Mouse (Mus musculus): ENCODE measurements around the gene Hdc.

Hdc gene

DNA sequence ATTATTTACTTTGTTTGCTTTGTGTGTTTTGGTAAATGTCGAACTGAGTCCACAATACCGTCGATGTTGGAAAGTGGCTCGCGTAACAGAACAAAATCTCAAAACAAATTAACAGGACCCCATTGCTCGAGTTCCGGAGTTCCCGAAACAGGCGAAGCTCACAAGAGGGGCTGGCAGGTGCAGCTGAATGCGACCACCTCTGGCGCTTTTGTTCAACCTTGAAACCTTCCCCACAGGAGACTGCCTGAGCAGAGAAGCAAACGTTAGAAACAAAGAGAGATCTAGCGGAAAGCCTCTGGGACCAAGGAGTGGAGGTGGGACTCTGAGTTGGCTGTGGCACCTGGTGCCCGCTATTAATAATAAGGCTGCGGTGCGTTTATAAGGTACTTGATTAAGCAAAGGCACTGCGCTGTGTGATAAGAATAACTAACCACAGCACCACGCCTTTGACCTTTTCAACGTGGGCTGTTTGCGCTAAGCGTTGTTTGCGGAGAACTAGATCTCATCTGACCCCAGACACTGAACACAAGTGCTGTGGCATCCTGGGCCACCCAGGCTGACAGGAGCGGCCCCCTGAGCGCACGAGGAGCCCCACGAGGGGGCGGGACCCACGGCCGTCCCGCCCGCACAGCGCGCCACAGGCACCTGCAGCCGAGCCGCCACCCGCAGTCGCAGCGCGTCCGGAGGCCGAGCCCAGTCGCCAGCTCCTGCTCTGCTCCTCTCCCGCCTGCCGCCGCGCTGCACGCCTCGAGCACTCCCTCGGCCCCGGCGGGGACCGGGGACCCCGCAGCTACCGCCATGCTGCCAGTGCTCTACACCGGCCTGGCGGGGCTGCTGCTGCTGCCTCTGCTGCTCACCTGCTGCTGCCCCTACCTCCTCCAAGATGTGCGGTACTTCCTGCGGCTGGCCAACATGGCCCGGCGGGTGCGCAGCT, 66.5 kb downstream of the Hdc start, which contains the start of gene Slc27a2:
Gene Slc27a2, plus strand, starts transcription at position 51 of the 934 bp plus-strand sequence.
- peak in 1 of 2 experiments; percentile 12 for DNase-seq (ENCODE audit: low spot score in 2 of 2)

DNA sequence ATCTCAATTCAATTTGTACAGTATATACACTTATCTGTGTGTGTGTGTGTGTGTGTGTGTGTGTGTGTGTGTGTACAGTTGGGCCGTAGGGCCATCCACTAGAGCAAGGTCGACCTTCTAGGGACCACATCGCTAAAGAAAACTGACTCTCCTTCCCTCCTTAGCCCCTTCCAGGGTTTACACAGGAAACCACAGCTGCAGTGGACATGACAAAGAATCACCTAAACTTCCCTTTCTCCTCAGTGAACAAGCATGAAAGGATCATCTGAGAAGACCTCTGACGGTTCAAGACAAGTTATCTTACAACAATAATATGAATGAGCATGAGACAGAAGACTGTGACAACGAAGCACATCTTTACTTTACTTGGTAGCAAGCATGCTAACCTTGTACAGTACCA, 67.2 kb downstream of the Hdc start:
- DNase-seq (ENCODE audit: low spot score in 2 of 2): no peak

DNA sequence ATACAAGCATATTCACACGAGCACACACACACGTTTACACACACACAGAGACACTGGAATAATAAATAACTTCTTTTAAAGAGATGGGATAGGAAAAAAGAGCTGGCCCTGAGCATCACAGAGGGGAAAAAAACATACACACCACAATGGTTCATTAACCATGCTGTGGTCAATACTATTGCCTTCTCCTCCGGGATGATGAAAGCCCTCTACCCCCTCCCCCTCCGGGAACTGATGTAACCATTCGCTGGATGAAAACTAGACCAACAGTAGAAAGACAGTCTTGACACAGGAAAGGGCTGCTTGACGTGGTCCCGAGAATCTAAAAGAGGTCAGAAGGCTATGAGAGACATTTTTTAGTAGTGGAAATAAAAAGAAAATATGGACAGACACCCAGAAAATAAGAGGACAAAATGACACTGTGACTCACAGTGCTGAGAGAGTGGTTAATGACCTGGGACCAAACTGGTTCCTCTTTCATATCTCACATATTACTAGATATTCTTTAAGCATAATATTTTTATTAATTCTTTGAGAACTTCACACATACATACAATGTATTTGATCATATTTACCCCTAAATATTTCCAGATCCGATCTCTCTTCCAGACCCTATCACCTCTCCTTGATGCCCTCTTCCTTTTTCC, 67.7 kb downstream of the Hdc start:
- DNase-seq (ENCODE audit: low spot score in 2 of 2): no peak

DNA sequence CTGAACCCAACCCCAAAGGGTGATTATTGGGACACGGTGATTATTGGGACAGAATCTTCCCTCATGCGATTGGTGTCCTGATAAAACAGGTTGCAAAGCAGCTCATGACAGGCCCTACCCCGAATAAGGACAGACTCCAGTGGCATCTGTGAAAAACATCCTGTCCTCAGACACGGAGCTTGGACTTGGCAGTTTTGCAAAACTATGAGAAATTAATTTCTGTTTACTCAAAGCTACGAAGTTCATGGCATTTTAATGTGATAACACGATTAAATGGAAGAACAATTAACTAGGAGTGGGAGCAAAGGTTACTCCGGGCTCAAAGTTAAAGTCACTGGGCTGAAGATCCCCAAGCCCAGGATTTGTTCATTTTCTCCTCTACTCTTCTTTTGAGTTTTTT, 69.4 kb downstream of the Hdc start:
- no peak for DNase-seq (ENCODE audit: low spot score in 2 of 2)

DNA sequence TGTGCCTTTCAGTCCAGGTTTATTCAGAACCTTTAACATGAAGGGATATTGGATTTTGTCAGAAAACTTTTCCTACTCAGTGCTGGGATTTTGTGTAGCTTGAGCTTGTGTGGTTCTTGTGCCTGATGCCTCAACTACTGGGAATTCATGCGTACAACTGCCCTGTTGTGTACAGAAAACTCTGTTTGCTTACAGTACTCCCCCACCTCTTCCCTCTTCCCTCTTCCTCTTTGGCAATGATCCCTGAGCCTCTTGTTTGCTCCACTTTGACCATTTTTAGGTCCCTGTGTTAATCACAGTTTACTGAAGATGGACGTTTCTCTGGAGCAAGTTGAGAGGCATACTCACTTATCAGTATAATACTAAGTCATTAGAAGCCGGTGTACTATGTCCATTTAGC, 72.7 kb downstream of the Hdc start:
- no peak for DNase-seq (ENCODE audit: low spot score in 2 of 2)

DNA sequence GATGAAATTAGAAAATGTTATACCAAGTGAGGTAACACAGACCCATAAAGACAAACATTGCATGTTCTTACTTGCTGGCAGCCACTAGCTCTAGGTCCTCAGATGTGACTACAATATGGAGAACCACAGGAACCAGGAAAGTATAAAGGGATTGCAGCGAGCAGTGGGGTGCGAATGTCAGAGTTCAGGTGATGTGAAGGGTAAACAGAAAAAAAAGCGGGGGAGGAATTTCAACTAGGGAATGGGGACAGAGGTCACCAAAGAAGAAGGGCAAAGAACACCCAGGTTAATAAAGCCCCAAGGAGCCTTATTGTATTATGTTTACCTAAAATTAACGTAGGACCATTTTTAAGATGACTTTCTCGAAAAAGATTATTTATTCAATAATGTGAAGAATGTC, 73.8 kb downstream of the Hdc start:
- DNase-seq (ENCODE audit: low spot score in 2 of 2): no peak
